Mouse (Mus musculus) ES-Bruce4 (cell line): ENCODE results near the gene Hbb-bh2.

Experiments
- CTCF ChIP-seq: IDR thresholded peaks from one replicate; pipeline ENCODE4 v1.8.1; 2011; ENCODE audit warnings: low read depth, low read length
- POLR2A ChIP-seq: IDR thresholded peaks from one replicate; pipeline ENCODE4 v1.8.1; 2011; ENCODE audit warnings: low read length; ENCODE audit not compliant: insufficient read depth

DNA sequence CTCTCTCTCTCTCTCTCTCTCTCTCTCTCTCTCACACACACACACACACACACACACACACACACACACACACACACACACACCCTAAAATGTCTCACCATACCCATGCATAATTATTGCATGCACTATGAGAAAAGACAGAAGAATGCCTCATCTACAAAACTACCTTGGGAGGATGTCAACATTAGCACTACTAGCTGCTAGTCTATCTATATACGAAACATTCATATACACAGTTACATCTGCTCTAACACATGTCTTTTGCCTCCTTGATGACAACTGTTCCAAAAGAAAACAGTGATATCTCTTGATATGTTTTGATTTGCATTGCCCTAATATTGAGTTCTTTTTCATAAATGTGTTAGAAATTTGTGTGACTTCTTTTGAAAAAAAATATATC, 30.0 kb downstream of the Hbb-bh2 start:
- TF ChIP-seq CTCF (no peak), POLR2A (no peak)
